Comparison of ENCODE assay signal across 20 mouse cellular contexts in genomic region chr12:37344225-37344624, GRCm38 (mm10).
DNase-seq lines count a peak whose midpoint lies in the region; ATAC-seq and TF ChIP-seq lines count a peak whose summit lies in the region.
"Had no signal": no experiment of that assay in that cellular context is flagged by ENCODE, and none has a peak within 500 bp of the region (broad histone marks: within the 10 kb centered on the region; RNA-seq: fewer than 3 reads in every experiment).

No protein-coding gene starts in this region.

- no peak overlapping the region for H3K27ac ChIP-seq in forebrain, embryonic 14.5 days (ENCODE audit: low read depth, low read length)
- no peak overlapping the region for H3K27ac ChIP-seq in forebrain, embryonic 12.5 days
- no peak overlapping the region for H3K27ac ChIP-seq in kidney, adult 2 months (ENCODE audit: insufficient read depth, low read depth, low read length)
- H3K27ac ChIP-seq in kidney, embryonic 14.5 days (ENCODE audit: low read depth, low read length): no peak overlapping the region
- H3K27ac ChIP-seq: heart, embryonic 15.5 days; hindbrain, embryonic 14.5 days; left cerebral cortex, adult 2 months; midbrain, embryonic 15.5 days; neural tube, embryonic 13.5 days had no signal

- H3K27me3 ChIP-seq in forebrain, embryonic 14.5 days (replicated peaks; ENCODE audit: control insufficient read depth, insufficient read depth, low read length): no peaks in the 10 kb centered on the region
- no peaks in the 10 kb centered on the region for H3K27me3 ChIP-seq in forebrain, embryonic 12.5 days
- H3K27me3 ChIP-seq in kidney, adult 2 months (replicated peaks; ENCODE audit: control insufficient read depth, insufficient read depth, low read length): no peaks in the 10 kb centered on the region
- H3K27me3 ChIP-seq in kidney, embryonic 14.5 days (ENCODE audit: control insufficient read depth, insufficient read depth, low read length): no peaks in the 10 kb centered on the region
- H3K27me3 ChIP-seq: heart, embryonic 15.5 days; megakaryocyte, embryonic 14.5 days; midbrain, embryonic 15.5 days; neural tube, embryonic 13.5 days had no signal

- peak; percentile 68 for DNase-seq in forebrain, embryonic 14.5 days (ENCODE audit: low spot score)
- peak; percentile 60 for DNase-seq in kidney, adult 2 months
- peak; percentile 77 for DNase-seq in brain, embryonic 14.5 days (ENCODE audit: low read depth)
- DNase-seq in kidney, postnatal 14 days: peak; percentile 33
- DNase-seq in gastrocnemius, postnatal 4 days (ENCODE audit: low spot score in 2 of 2): no peak
- DNase-seq: adrenal gland, postnatal 36 days; cerebellum, adult 11-12 months; cerebellum, postnatal 10 days; heart, postnatal 36 days; left cerebral cortex, postnatal 4 days; lung, postnatal 10 days had no signal

- ATAC-seq in forebrain, embryonic 14.5 days: peak; percentile 50
- no peak for ATAC-seq in forebrain, embryonic 12.5 days (ENCODE audit: low FRiP score)
- ATAC-seq in kidney, embryonic 14.5 days (ENCODE audit: low FRiP score, low TSS enrichment): no peak
- ATAC-seq: CD4-positive, CD25-positive, alpha-beta regulatory T cell, adult 4 months; midbrain, embryonic 15.5 days had no signal

- H3K9ac ChIP-seq in forebrain, embryonic 14.5 days (ENCODE audit: low read length): no peak overlapping the region
- no peak overlapping the region for H3K9ac ChIP-seq in forebrain, embryonic 12.5 days
- no peak overlapping the region for H3K9ac ChIP-seq in kidney, embryonic 14.5 days (ENCODE audit: low read depth, low read length)
- H3K9ac ChIP-seq: heart, embryonic 15.5 days; hindbrain, embryonic 14.5 days; midbrain, embryonic 15.5 days; neural tube, embryonic 13.5 days had no signal

- no peak for TF ChIP-seq CTCF in kidney, adult 2 months (conservative IDR thresholded peaks at IDR 0.05; ENCODE audit: insufficient read depth, insufficient read length, low read depth, low read length)
- no peak for TF ChIP-seq CTCF in brain, embryonic 14.5 days (IDR thresholded peaks at IDR 0.05; ENCODE audit: borderline replicate concordance, extremely low read depth, insufficient read depth, insufficient read length)

- H3K9me3 ChIP-seq in forebrain, embryonic 14.5 days (replicated peaks; ENCODE audit: control insufficient read depth, low read length): no peaks in the 10 kb centered on the region
- no peaks in the 10 kb centered on the region for H3K9me3 ChIP-seq in forebrain, embryonic 12.5 days
- no peaks in the 10 kb centered on the region for H3K9me3 ChIP-seq in kidney, embryonic 14.5 days (ENCODE audit: control insufficient read depth, low read length)
- H3K9me3 ChIP-seq: heart, embryonic 15.5 days; megakaryocyte, embryonic 14.5 days; midbrain, embryonic 15.5 days; neural tube, embryonic 13.5 days had no signal

- WGBS in forebrain, embryonic 14.5 days: 20% methylated on average over 5 of the region's 5 CpGs
- WGBS in forebrain, embryonic 12.5 days: 57% methylated on average over 5 of the region's 5 CpGs
- 43% methylated on average over 5 of the region's 5 CpGs for WGBS in kidney, adult 2 months
- WGBS in kidney, embryonic 14.5 days: 59% methylated on average over 5 of the region's 5 CpGs

- no peaks in the 10 kb centered on the region for H3K36me3 ChIP-seq in forebrain, embryonic 14.5 days (ENCODE audit: control insufficient read depth, insufficient read depth, low read length)
- no peaks in the 10 kb centered on the region for H3K36me3 ChIP-seq in forebrain, embryonic 12.5 days (replicated peaks)
- H3K36me3 ChIP-seq in kidney, adult 2 months (ENCODE audit: control insufficient read depth, insufficient read depth, low read length): no peaks in the 10 kb centered on the region
- H3K36me3 ChIP-seq in kidney, embryonic 14.5 days (ENCODE audit: control insufficient read depth, insufficient read depth, low read length): no peaks in the 10 kb centered on the region
- H3K36me3 ChIP-seq: heart, embryonic 15.5 days; midbrain, embryonic 15.5 days; neural tube, embryonic 13.5 days had no signal

- no peak overlapping the region for H3K4me2 ChIP-seq in forebrain, embryonic 14.5 days (ENCODE audit: low read length)
- no peak overlapping the region for H3K4me2 ChIP-seq in forebrain, embryonic 12.5 days
- H3K4me2 ChIP-seq in kidney, embryonic 14.5 days (replicated peaks; ENCODE audit: low read depth, low read length): no peak overlapping the region
- H3K4me2 ChIP-seq: heart, embryonic 15.5 days; hindbrain, embryonic 14.5 days; midbrain, embryonic 15.5 days; neural tube, embryonic 13.5 days had no signal

- H3K4me1 ChIP-seq in forebrain, embryonic 14.5 days (ENCODE audit: control insufficient read depth, insufficient read depth, low read length): no peaks in the 10 kb centered on the region
- no peaks in the 10 kb centered on the region for H3K4me1 ChIP-seq in forebrain, embryonic 12.5 days
- no peaks in the 10 kb centered on the region for H3K4me1 ChIP-seq in kidney, adult 2 months (ENCODE audit: control insufficient read depth, insufficient read depth, low read length)
- H3K4me1 ChIP-seq in kidney, embryonic 14.5 days (ENCODE audit: control insufficient read depth, insufficient read depth, low read length): no peaks in the 10 kb centered on the region
- H3K4me1 ChIP-seq: heart, embryonic 15.5 days; megakaryocyte, embryonic 14.5 days; midbrain, embryonic 15.5 days; neural tube, embryonic 13.5 days had no signal

- TF ChIP-seq POLR2A in kidney, adult 2 months (IDR thresholded peaks at IDR 0.05; ENCODE audit: low read depth, low read length): no peak
- TF ChIP-seq POLR2A in brain, embryonic 14.5 days (IDR thresholded peaks at IDR 0.05; ENCODE audit: borderline replicate concordance, extremely low read depth, insufficient read depth, insufficient read length, poor library complexity, severe bottlenecking): no peak

- no peak overlapping the region for H3K4me3 ChIP-seq in forebrain, embryonic 14.5 days (ENCODE audit: low read depth, low read length)
- H3K4me3 ChIP-seq in forebrain, embryonic 12.5 days (replicated peaks): no peak overlapping the region
- no peak overlapping the region for H3K4me3 ChIP-seq in kidney, adult 2 months (ENCODE audit: insufficient read depth, low read depth, low read length)
- H3K4me3 ChIP-seq in kidney, embryonic 14.5 days (ENCODE audit: low read length): no peak overlapping the region
- H3K4me3 ChIP-seq: heart, embryonic 15.5 days; left cerebral cortex, adult 2 months; megakaryocyte, embryonic 14.5 days; midbrain, embryonic 15.5 days; neural tube, embryonic 13.5 days had no signal

Comparison
In these comparisons a context has a peak if more than half of its experiments do, and no peak if none do; other contexts are left out.
1. DNase-seq: peak in forebrain, embryonic 14.5 days (single experiment), kidney, adult 2 months (single experiment), brain, embryonic 14.5 days (single experiment) and kidney, postnatal 14 days (single experiment); none in gastrocnemius, postnatal 4 days (0 of 2).